Mouse (Mus musculus) megakaryocyte, embryonic 14.5 days (primary cell): ENCODE results near the gene Nubp2.

Source experiments
- FLI1 ChIP-seq: IDR thresholded peaks from 2 replicates; pipeline ENCODE4 v1.6.1; 2012; ENCODE audit warnings: low read length, inconsistent platforms, mixed read lengths
- GATA1 ChIP-seq: IDR thresholded peaks from 3 replicates; pipeline ENCODE4 v1.6.1; 2012; ENCODE audit warnings: mixed read lengths, low read length, inconsistent platforms, borderline replicate concordance

DNA sequence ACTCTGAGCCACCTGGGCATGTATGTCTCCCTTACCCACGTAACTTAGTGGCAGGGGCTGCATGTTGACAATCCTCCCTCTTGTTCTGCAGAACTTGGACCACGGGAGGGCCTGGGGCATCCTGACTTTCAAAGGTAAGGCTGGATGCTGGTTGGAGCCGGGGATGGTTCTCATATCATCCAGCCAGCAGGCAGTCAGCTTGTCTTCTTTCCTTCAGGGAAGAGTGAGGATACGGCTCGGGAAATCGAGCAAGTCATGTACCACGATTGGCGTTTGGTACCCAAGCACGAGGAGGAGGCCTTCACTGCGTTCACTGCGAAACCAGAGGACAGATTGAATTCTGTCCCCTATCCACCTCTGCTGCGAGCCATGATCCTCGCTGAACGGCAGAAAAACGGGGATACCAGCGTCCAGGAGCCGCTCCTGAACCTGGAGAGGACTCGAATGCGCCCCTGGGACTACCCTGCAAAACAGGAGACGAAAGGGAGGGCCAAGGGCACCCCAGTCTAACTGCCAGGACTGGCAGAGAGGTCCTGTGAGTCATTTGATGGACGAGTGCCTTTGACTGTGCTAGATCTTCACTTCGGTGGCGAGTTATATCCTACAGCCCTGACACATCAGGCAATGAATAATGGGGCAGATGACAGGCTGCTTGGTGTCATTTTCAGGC lies 9.6 kb upstream of the Nubp2 start:
- TF ChIP-seq GATA1 (no peak), FLI1 (no peak)
